Mouse (Mus musculus) kidney, postnatal 10 days (tissue): ENCODE data around the gene Wsb1.
"Not testable (repeated sequence)": the region's sequence is repeated elsewhere in the genome, so short reads cannot be mapped to it uniquely, and the experiment has no call there.

Source experiments
- DNase-seq: peaks from one replicate; pipeline ENCODE4 v3.0.0; 2021; ENCODE audit warnings: mixed read lengths

Wsb1 gene

DNA sequence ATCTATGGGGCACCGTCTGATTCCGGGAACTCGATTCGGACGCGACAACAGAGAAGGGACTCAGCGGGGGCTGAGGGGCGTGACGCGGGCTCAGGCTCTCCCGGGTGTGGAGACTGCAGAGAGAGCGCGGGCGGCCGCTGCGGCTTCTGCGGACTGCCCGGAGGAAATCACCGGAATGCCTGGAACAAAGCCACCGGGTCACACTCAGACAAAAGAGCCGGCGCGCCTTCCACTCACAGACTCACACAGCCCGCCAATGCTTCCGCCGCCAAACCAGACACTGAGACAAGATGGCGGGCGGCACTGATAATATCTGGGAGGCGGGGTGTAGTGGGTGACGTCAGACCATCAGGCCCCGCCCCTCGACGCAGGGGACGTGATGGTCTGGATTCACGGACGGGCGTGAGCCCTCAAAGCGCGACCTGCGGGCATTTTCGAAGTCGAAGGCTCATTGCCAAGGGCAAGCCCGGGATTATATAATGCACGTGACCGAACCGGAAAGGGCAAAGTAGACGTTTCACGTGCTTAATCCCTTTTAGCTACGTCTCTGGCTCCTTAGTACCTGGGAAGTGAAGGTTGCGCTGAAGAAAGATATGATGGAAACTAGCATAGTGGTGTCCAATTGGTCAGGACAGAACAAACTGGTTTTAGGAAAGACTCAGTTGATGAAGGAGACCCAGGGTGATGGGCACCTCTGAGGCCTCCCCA, at the start of gene Wsb1:
TSS of gene Wsb1 (minus strand) at position 281 of the 708 bp plus-strand sequence.
- DNase-seq: peak; percentile 96

DNA sequence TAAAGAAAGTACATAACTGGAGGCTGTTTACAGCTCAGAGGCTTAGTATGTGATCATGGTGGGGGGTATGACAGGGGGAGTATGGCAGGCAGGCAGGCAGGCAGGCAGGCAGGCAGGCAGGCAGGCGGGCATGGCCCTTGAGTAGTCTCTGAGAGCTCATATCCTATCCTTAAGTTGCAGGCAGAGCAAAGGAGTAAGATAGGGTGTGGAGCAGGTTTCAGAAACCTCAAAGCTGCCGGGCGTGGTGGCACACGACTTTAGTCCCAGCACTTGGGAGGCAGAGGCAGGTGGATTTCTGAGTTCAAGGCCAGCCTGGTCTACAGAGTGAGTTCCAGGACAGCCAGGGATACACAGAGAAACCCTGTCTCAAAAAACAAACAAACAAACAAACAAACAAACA, 49.8 kb upstream of the Wsb1 start:
- DNase-seq: not testable (repeated sequence)

DNA sequence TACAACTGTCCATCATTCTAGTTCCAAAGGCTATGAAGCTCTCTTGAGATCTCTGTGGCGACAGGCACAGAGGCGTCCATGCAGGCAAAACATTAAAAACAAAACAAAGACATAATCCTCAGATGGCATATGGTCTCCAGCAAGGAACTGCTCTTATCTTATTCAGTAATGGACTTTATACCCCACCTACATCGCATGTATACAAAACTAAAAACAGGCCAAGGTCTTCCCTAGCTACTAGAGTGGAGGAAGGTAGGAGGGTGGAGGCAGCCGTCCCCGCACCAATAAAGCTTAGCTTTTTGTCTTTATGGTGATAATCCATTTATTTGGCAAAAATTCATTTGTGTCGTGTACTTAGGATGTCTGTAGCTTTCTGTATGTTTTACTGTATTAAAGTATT, 48.6 kb upstream of the Wsb1 start:
- DNase-seq: no peak

DNA sequence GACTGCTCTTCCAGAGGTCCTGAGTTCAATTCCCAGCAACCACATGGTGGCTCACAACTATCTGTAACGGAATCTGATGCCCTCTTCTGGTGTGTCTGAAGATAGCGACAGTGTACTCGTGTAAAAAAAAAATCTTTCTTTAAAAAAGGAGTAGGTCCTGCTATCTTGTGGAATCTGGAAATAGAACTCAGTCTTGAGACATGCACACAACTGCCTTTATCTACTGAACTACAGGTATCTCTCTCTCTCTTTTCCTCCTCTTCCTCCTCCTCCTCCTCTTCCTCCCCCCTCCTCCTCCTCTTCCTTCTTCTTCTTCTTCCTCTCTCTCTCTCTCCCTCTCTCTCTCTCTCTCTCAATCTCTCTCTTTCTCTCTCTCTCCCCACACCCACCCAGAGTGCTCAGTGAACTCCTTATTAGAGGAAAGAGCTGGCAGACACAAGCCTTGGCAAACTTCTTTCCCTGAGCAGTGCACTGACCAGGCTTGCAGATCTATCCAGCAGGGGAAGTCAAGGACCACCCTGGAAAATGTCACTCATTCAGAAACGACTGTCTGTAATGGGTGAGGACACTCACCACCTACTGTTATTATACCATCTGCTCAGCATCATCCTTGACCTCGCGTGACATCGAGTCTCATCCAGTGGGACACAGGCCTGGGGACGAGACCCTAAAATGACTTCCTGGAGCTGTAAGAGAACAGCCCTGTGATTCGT, 45.4 kb upstream of the Wsb1 start:
- DNase-seq: no peak

DNA sequence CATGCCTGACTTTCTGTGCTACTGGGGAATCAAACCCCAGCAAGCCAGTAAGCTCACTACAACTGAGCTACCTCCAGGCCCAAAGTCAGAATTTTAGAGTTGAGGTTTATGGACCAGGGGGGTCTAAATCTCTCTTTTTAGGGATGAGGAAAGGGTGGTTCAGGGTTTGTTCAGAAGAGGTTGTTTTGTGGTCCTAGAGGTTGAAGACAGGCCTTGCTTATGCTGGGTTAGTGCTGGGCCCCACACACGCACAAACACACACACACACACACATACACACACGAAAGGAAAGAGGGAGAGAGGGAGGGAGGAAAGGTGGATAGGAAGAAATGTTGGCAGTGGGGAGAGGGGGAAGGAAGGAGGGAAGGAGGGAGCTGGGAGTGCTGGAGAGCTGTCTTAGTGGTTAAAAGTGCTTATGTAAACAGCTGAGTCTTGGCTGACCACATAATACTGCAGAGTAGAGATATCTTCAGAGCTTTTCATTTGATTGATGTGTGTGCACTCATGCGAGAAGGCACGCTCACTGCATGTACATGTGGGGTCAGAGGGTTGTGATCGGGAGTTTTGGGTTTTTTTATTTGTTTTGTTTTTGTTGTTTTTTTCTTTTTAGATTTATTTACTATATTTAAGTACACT, 42.5 kb upstream of the Wsb1 start, which contains the start of gene Gm9964:
TSS of gene Gm9964 (minus strand) at position 51 of the 636 bp plus-strand sequence.
- DNase-seq: no peak

DNA sequence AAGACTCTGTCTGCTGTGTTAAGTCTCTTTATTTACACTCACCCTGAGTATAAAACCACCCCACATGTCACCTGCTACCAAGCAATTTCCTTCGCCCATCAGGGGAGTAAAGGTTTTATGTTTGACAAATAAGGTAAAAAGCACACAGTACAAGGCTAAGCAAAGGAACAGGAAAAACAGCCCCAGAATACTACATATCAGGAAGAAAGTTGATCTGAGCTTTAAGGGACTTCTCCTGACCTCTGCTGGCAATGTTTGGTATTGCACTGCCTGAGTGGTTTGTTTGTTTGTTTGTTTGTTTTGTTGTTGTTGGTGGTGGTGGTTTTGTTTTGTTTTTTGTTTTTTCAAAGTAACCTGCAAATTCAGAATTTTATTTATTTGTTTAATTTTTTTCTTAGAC, 41.7 kb upstream of the Wsb1 start:
- DNase-seq: peak; percentile 74

DNA sequence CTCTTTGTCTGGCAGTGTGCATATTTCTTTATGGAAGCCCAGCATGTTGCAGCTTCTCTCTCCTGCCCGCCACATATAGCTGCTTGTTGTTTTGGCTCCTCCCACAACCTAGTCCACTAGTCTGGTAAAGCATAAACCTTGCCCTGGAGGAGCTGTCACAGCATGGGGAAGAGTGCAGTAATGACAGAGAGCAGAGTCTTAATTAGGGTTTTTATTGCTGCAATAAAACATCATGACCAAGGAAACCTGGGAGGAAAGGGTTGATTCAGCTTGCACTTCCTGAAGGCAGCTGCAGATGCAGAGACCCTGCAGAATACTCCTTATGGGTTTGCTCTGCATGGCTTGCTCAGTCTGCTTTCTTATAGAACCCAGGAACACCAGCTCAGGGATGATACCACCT, 39.5 kb upstream of the Wsb1 start:
- DNase-seq: peak; percentile 40

DNA sequence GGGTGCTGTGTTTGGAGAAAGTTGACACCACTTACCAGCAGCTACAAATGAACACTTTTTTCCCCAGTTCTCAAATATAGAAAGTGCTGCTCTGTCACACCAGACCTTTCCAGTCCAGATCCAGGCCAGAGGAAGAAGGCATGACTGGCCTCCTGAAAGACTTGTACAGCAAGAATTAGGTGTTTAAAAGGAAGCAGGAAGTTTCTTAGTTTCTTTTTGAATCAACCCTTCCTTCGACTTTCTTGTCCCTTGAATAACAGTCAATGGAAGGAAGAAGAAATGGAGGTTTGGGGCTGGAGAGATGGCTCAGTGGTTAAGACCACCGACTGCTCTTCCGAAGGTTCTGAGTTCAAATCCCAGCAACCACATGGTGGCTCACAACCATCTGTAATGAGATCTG, 38.6 kb upstream of the Wsb1 start:
- no peak for DNase-seq

DNA sequence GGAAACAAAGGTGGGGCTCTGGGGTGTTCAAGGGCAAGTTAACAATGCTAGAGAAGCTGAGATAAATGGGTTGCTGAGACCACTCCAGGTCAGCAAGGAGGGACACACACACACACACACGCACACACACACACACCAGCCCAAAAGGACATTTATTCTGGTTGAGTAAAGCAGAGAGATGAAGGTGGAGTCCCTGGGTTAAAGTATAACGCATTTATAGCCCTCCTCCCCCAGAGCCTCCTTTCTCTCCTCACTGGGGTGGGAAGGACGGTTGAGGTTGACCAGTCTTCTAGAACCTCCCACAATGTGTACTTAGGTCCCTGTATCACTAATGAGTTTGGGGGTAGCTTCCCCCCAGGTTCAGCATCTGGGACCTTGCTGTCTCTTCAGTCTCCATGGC, 37.7 kb upstream of the Wsb1 start:
- DNase-seq: peak; percentile 67

DNA sequence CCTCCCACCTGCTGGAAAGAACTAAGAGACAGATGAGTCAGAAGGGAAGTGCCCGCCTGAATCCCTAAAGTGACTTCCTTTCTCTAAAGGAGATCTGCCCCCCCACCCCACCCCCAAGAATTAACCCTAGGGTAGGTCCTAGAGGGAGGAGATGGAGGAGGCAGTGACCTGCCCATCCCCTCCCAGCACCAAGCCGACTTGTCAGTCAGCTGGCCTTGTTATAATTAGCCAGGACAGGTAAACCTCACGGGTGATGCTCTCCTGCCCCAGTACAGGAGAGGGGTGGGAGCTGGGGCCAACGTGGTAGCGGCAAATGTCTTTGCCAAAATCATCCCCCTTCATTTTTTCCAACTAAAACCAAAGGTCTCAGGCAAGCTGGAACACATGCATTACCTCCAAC, 37.2 kb upstream of the Wsb1 start:
- peak; percentile 20 for DNase-seq

DNA sequence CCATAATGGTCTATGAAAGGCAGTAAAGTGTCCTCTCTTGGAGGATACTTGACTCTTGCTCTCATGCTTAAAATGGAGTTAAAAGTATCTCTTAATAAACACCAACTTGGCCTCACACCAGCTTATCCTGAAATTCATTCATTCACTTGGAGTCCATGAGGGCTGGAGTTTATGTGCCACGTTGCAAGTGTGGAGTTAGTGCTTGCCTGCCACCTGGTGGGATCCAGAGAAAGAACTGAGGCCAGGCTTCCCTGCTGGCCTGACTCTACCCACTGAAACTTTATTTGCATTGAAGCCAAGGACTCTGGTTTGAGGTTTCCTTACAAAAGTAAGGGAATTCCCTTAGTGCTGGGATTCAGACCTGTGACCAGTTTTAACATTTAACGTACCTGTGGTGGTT, 36.0 kb upstream of the Wsb1 start:
- peak; percentile 75 for DNase-seq

DNA sequence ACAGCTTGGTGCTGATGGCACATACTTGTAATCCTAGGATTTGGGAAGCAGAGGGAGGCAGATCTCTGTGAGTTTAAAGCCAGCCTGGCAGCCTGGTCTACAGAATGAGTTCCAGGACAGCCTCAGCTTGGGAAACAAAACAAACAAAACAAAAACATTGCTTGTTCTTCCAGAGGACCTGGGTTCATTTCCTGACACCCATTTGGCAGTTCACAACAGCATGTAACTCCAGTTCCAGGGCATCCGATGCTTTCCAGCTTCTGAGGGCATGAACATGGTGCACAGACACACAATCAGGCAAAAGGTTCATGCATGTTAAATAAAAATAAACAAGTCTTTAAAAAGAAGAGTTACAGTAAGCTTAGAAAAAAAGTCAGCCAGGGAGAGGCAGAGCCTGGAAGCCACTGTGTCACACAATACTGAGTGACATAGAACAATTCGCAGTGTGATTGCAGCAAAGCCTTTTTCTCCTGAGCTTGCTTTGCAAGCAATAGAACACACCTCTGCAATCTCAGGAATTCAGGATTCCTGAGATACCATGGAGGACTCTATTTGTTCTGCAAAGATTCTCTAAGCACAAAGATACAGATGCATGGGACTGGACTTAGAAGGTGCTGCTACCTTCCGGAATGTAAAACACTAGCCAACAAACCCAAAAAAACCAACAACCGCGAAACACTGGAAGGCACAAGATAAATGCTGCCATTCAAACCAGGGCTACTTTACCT, 34.6 kb upstream of the Wsb1 start:
- DNase-seq: no peak

DNA sequence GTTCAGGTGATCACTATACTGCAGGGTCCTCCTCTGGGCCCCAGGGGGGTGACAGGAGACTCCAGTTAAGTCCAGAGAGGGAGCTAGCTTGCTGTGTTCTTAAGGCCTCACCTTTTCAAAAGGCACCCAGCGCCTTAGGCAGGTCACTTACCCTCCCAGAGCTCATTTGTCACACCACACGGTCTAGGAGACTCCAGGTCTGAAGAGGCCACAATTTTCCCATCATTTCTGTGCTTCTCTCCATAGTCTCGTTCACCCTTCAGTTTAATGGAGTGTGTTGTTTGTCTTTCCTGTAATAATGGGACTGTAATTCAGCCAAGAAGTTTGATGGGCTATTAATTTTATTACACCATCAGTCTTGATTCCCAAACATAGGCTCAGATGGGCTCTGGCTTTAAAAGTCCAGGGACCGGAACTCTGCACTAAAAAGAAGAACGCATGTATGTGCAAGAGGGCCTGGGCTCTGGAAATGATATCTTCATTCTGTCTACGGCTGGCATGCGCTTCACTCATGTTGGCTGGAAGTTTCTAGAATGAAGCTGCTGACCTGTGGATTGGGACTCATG, 33.9 kb upstream of the Wsb1 start:
- DNase-seq: no peak

DNA sequence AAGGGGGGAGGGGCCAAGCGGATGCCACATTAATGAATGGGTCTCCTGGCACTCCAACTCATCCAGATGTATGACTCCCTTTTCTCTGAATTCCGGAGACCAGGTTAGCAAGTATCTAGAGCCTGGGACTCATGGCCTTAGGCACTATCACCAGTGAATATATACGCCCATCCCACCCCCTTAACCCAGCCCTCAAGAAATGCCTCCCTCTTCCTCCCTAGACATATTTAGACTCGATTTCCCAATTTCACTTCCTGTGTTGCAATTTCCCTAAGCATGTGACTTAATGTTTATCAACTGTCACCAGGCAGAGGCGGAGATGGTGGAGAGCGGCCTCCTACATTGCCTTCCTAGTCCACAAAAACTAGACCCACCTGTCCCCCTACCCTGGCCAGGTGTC, 33.0 kb upstream of the Wsb1 start:
- no peak for DNase-seq

DNA sequence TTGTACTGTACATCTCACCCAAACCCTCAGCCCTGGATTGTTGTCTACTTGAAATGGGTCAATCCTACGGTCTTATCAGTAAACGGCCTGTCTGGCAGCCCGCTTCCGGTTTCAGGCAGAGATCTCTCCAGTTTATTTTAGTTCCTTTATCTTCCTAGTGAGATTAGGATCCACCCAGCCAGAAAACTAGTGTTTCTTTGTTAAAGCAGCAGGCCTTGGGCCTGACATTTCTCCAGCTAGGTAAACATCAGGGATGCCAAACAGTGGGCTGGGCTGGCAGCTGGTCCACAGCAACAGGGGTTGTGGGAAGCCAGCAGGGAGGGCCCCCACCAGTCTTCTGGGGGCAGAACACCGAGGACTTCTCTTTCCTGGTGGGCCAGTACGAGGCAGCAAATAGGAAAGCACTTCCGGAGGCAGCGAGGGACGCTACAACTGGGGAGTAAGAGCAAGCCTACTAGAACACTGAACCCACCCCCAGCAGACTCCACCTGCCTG, 31.9 kb upstream of the Wsb1 start:
- DNase-seq: no peak

DNA sequence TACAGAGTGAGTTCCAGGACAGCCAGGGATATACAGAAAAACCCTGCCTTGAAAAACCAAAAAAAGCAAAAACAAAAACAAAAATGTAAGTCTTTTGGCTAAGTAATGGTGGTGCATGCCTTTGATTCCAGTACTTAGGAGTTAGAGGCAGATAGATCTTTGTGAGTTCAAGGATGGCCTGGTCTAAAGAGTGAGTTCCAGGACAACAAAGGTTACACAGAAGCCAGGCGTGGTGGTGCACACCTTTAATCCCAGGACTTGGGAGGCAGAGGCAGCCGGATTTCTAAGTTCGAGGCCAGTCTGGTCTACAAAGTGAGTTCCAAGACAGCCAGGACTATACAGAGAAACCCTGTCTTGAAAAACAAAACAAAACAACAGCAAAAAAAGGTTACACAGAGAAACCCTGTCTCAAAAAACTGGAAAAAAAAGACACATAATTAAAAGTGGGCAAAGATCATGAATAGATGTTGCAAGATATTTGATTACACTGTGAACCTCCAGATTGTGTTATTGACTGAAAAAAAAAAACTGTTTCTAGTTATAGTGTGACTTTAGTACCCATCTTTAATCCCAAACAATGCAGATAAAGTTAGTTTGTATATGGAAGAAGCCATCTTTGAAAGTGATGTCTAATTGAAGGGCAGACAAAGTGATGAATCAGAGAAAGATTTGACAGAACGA, 29.0 kb upstream of the Wsb1 start:
- DNase-seq: no peak

DNA sequence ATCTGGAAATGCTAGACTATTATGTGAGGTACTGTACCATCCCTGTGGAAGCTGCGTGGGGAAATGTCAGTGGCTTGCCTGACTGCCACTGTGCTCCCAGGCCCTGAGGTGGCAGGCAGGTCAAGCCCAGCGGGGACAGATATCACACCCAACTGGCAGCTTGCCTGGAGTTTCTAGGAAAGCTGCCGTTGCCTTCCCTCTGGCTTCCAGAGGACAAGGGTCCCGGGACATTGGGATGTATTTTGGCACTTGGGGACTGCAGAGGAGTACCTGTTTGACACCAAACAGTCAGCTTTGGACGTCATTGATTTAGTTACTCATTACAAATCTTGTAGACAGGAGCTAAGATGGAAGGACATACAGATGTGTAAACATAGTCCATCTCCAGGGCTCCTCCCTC, 26.9 kb upstream of the Wsb1 start:
- peak; percentile 46 for DNase-seq

DNA sequence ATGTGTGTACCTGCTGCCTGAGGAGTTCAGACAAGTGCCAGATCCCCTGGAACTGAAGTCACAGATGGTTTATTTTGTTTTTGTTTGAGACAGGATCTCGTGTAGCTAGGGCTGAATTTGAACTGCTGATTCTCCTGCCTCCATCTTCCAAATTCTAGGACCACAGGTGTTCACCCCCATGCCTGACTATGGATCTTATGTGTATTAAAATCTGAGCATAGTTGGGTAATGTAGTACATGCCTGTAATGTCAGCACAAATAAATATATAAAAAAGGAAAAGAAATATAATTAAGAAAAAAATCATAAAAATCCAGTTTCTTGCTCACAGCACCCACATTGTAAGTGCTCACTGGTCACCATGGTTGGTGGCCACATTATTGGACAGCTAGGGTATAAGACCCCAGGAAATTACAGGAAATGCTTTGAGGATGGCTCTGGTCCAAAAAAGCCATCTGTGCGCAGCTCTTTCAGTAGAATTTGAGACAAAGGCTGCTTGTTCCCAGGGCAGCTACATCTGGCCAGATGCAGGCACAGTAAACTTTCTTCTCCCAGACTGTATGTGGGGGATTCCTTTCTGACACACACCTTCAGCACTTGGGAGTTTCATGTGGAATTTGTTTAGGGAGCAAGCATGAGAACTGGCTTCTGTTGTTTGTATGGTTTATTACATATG, 25.4 kb upstream of the Wsb1 start:
- DNase-seq: peak; percentile 61

DNA sequence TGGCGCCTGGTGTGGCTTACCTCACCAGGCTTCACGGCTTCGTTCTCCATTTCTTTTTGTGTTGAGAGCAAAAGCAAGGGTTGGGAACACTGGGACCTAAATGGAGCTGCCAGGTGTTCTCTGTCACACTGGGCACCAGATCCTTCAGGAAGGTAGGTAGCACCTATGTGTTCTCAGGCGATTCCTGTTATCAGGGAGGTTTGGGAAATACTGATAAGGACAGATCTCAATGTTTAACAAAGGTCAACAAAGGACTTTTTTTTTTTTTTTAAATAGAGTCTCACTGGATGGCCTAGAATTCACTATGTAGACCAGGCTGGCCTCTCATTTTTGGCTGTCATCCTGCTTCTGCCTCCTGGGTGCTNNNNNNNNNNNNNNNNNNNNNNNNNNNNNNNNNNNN, 19.3 kb upstream of the Wsb1 start:
- DNase-seq: no peak

DNA sequence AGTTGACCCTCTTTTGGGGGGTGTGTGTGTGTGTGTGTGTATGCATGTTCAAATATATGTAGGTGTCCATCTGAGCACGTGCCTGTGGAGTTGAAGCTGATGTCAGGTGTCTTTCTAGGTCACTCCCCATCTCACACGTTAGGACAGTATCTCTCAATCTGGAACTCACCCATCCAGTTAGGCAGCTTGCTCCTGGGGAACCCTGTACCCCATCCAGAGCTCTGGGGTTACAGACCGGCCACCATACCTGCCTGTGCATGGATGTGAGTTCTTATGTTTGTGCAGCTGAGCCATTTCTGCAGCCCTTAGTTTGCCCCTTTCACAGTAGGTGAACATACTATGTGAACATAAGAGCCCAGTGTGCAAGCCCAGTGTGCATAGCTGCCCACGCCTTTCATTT, 18.6 kb upstream of the Wsb1 start:
- DNase-seq: no peak

DNA sequence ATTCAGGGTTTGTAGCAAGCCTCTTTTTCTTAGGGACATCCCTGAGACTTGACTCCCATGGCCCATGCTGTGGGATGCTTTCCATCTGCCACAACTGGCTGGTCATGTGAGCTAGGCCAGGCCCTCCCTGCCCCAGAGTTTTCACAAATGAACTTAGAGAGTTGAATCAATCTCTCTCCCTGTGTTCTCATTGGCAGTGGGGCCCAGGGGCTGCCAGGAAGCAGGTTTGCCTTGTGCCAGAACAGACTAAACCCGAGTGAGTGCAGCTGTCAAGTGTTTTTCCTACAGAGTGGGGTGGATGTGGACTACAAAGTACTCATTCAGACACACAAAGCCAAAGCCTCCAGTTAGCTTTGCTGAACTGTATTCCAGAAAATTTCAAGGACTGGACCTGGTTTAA, 12.7 kb upstream of the Wsb1 start:
- peak; percentile 62 for DNase-seq

DNA sequence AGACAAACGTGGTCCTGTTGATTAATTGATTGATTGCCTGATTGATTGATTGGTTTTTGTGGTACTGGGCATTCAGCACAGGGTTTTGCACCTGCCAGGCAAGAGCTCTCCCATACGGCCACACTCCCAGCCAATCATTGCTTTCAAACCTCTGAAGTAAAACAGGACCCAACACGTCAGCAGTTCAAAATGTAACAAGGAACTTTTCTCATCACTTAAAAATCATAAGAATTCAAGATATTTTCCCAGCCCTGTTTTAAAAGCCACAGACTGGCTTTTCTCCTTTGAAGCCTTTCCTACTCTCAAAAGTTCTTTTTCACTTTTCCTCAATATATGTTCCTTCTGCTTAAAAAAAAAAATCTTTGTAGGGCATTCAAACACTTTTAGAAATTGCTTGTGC, 9.9 kb upstream of the Wsb1 start:
- DNase-seq: no peak
